Mouse (Mus musculus): Measurements from ENCODE around the gene Zfp26.

Zfp26 gene

DNA sequence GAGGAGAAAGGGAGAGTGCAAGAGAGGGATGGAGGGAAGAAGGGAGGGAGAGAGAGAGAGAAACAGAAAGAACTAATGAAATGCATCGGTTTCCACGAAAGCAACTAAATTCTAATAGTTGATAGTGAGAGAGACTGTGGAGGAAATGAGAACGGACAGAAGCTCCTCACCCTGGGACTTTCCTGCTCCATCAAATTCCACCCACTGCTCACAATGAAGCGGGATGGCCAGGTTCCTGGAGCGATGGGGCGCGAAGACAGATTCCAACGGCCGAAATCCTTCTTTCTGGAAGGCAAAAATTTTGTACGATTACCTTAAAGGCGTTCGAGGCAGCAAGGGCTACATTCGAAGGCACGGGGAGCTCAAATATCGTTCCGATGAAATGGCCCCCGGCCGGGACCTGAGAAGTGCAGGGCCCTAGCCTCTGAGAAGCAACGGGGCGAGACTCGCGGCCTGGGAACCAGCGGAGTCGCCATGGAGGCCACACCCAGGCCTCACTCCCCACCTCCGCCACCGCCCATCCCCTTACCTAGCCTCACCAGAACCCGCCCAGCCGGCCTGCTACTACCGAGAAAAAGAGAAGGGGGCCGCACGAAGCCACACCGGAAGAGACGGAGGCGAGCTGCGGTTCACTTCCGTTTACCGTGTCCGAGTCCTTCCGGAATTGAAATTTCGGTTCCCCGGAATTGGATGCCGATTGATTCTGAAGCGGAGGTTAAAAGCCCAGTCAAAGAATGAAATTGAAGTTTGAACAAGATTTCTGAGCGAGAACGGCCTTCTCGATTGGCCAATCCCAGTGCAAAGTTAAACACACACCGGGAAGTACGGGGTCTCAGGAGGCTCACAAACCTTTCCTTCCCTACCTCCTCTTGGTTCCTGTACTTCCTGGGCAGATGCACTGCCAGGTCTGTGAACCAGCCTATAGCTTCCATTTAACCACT is at the start of gene Zfp26:
Gene Zfp26 (minus strand): TSS at position 786 of the 941 bp plus-strand sequence.
- DNase-seq, result peak; percentile 87

DNA sequence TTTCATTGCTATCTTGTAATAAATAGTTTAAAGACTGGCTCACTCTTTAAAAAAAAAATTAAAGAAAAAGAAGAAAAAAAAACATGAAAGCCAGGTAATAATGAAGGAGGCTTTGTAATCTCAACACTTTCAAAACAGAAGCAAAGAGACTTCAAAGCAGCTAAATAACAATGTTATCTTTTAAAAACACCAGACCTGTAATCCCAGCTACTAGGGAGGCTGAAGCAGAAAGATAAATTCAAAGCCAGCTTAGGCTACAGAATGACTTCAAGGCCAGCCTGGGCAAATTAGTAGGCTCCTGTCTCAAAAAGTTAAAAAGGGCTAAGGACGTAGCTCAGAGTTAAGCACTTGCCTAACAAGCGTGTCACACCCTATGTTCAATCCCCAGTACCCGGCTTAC is 49.7 kb upstream of the Zfp26 start:
- no peak for DNase-seq

DNA sequence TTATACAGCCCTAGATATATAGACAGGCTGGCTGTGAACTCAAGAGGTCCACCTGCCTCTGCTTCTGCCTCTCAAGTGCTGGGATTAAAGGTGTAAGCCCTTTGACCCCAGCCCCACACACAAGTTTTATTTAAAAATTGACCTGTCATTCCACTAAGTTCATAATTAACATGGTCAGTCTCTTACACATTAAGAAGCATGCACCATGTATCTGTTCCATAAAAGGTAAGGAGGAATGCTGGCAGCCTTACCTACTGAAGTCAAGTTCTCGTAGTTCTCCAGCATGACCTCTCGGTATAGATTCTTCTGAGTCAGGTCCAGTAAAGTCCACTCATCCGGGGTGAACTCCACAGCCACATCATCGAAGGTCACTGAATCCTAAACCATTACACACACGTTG is 44.8 kb upstream of the Zfp26 start:
- no peak for DNase-seq

GRCm38 (mm10) chr9:20493281-20493680 is 33.3 kb upstream of the Zfp26 start:
- no peak for DNase-seq

- peak; percentile 91 for DNase-seq
Measured at GRCm38 (mm10) chr9:20492527-20493233, 32.7 kb upstream of the Zfp26 start, which contains the start of gene Zfp426. TSS of gene Zfp426 (minus strand) at chr9:20492746.

DNA sequence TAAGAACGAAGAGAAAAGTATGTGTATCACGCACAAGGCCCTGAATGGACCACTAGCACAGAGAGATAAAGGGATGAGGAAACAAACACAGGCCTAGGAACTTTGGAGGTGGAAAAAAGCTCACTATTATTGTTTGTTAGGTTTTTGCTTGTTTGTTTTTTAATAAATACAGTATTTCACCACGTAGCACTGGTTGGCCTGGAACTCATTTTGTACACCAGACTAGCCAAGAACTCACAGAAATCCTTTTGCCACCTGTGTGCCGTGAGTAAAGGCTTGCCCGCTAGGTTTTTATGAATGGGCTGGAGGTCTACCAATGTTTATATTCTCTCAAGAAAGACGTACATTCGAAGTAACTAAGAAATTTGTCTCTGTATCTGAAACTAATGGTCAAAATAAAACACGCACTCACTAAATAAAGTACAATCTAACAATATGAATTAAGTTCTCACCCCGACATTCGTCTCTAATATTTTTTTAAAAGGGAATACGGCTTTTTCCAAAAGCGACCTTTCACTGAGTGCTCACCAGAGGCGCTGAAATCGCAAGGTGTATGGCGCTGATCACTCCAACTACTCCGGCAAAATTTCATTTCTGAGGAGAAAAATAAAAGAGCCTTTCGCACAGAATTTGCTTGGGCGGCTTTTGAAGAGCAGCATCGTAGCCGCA is 32.0 kb upstream of the Zfp26 start:
- DNase-seq, result peak; percentile 5

- no peak for DNase-seq
Measured at GRCm38 (mm10) chr9:20489536-20489935, 29.6 kb upstream of the Zfp26 start.

DNA sequence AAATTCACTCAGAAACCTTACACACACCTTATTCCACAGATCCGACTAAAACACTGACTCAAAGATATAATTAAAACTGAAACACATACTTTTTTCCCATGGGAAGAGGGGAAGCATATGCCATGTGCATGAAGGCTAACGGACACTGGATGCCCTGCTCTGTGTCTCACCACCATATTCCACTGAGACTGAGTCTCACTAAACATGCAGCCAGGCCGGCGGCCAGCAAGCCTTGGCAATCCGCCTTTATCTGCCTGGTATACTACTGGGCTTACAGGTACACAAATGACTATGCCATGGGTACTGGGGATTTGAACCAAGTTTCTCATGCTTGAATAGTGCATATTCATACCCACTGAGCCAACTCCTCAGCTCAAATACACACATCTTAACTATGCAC is 19.4 kb upstream of the Zfp26 start:
- no peak for DNase-seq

GRCm38 (mm10) chr9:20476632-20477031 is 16.7 kb upstream of the Zfp26 start:
- DNase-seq, result no peak

DNA sequence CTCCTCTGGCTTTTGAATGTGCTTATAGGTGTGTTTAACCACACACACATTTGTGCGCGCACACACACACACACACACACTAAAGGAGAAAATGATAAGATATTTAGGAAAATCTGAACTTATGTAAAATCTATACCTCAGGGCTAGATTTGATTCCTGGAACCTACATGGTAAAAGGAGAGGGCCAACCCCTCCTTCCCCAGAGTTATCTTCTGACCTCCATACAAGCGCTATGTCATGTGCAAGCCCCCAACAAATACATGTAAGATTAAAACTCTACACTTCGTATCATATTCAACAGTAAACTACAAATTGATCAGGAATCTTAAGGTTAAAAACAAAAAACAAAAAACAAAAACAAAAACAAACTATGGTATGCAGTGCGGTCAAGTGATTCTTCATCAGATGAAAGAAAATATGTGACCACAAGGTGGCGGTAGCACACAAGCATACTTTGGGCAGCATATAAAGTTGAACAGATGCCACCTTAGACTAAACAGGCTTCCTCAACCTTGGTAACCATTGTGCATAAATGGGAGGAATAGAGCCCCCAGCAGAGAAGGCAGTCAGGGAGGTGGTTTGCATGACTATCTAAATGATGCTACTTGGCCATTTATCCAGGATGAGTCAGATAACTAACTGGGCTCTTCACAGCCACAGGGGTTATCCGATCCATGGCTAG is 6.9 kb upstream of the Zfp26 start:
- DNase-seq, result peak; percentile 55

DNA sequence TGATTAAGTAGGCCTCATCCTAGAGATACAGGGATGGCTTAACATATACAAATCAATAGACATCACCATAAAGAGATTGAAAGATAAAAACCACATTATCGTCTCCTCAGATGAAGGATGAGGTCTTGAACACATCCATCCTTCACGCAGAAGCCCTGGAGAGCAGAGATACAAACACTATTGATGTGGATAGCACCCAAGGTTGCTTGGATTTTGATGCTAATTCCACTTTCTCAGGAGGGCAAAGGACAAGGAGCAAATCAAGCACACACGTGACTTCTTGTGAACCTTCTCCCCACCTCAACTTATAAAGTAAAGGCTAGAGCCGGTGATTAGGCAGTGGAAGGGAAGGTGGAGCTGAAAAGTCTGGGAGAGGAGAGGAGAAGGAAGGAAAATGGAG is 6.3 kb downstream of the Zfp26 start:
- DNase-seq, result no peak

DNA sequence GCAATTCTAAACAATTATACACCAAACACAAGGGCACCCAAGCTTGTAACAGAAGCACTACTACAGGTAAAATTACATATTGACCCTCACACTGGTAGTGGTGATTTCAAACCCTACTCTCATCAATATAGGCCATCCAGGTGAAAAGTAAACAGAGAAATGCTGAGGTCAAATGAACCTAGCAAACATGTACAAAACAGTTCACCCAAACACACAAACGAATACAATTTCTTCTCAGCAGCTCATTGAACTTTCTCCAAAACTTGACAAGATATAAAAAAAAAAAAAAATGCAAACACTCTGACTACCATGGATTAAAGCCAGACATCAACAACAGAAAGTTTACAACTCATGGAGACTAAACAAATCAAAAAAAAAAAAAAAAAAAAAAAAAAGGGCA is 8.5 kb downstream of the Zfp26 start:
- no peak for DNase-seq

DNA sequence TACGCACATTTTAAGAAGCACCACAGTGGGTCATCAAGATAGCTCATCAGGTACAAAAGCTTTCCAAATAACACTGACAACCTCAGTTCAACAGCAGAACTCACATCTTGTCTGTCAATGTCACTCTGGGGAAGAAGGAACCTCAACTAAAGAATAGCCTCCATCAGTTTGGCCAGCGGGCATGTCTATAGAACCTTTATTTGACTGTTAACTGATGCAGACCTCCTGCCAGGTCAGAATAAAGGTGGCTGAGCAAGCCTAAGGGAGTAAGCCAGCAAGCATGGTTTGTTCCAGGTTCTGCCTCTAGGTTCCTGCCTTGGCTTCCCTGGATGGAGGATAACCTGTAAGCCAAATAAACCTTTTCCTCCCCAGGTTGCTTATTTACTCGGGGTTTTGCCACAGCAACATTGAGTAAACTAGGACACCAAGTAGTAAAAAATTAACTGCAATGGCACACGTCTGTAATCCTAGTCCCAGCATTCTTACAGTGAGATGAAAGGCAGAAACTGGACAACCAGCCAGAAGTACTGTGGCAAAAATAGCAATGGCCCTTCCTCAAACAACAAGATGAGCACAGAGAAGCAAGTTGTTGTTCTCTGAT is 16.7 kb downstream of the Zfp26 start:
- no peak for DNase-seq

- no peak for DNase-seq
Measured at GRCm38 (mm10) chr9:20430004-20430403, 30.0 kb downstream of the Zfp26 start.

- DNase-seq, result no peak
Measured at GRCm38 (mm10) chr9:20411460-20411859, 48.5 kb downstream of the Zfp26 start.

- DNase-seq, result no peak
Measured at GRCm38 (mm10) chr9:20409319-20409718, 50.6 kb downstream of the Zfp26 start.

DNA sequence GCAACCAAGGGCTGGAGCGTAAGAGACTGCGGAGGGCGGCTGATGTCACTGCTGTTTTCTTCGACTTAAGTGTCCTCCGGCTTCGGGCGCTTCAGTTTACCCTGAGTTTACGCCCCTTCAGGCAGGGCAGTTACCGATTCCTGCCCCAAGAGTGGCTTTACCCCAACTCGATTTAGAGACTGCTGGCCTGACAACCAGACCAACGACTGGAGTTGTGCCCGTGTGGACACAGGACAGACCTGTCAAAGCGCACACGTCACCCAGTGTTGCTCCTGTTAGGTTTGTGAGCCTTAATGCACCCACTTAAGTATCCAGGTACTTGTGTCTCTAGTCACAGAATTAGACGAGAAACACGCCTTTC is 74.6 kb downstream of the Zfp26 start:
- no peak for DNase-seq

DNA sequence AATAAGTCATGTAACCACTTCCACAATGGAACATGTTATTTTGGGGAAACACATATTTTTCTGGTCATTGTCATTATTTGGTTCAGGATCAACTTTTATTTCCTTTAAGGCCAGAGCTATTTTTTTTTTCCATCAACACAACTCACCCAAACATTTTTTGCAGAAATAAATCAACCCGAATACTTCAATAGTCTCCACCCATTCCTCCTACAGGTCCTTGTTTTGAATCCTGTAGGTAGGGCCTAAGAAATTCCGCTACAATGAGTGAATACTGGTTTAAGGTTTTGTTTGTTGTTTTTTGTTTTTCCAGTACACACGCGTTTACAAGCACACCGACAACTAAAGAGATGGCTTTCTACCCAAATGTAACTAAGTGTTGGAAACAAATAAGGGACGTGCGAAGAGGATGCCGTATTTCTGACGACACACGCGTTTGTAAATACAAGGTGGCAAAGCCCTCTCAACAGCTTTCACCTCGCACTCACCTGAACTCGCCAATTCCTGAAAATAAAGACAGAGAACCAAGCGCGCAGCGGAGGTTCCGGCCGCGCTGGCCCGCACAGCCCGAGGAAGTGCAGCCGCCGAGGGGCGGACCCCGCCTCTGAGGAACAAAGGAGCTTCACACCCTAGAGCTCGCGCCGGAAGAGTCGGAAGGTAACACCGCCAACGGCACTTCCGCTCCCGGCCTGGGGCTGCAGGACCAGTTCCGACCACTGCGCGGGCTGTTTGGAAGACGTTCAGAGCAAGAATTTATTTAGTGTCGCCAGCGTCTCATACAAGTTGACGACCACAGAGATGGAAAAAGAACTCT is 75.2 kb downstream of the Zfp26 start, which contains the start of gene Zfp560:
Gene Zfp560 (minus strand): TSS at position 646 of the 811 bp plus-strand sequence.
- peak; percentile 91 for DNase-seq

- DNase-seq, result no peak
Measured at GRCm38 (mm10) chr9:20383659-20384058, 76.3 kb downstream of the Zfp26 start.
